Mouse (Mus musculus) heart, adult 11 months (tissue): Measurements from ENCODE around the gene Spata5.

Source experiments
- DNase-seq: peaks from one replicate; pipeline ENCODE4 v3.0.0; 2022

The Spata5 gene

GRCm38 (mm10) chr3:37419458-37419991 is at the start of gene Spata5:
Gene Spata5 (plus strand): TSS chr3:37419896.
- peak; percentile 100 for DNase-seq

GRCm38 (mm10) chr3:37370407-37370806 is 49.3 kb upstream of the Spata5 start:
- DNase-seq, result peak; percentile 96

DNA sequence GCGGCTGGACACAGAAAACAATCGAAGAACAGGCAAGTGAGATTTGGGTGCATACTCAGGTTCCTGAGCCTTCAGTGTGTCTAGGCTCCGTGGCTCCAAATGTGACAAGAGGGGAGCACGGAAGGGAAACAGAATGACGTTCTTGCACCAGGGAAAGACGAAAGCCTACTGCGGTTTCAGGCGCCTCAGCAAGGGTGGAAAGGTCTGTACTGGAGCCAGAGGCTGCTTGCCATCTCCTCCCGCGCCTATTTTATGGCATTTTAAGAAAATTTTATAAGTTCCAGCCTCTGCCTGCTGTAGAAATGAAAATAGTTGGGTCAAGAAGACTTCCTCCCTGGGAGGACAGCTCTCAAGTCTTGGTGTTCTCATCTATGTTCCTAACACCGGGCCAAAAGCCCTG is 46.0 kb upstream of the Spata5 start:
- no peak for DNase-seq

DNA sequence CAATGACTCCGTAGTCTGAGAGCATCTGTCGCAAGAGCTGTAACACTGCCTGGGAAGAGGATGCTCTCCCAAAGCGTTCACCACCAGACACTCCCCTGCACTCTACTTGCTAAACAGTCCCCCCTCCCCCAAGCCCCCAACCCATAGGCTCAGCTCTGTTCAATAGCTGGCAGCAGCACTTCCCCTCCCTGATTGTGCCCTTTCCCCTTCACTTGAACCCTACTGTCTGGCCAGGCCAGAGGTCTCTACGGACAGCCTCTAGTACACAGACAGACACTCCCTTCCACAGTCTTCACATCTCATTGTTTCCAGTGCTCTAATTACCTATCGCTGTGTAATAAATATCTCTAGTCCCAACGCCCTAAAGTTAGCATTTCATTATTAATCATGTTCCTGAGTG is 41.8 kb upstream of the Spata5 start:
- peak; percentile 78 for DNase-seq

DNA sequence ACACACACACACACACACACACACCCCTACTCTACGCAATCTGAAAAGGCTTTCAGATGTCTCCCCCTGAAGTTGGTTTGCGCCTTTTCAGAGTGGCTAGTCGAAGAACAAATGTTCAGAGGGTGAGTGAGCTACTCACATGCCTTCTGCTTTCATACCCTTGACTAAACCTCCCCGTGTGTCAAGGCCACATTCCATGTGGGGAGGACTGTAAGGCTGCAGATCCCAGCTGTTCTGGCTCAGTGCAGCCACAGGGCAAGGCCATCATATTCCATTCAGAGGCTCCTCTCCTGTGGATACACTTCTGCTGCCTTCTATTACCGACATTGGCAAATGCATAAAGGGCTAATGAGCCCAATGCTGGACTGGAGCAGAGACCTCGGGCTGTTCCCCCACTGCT is 41.3 kb upstream of the Spata5 start:
- DNase-seq, result peak; percentile 95

- DNase-seq, result peak; percentile 88
Observed at GRCm38 (mm10) chr3:37379201-37379600, 40.5 kb upstream of the Spata5 start.

GRCm38 (mm10) chr3:37379930-37380881 is 39.5 kb upstream of the Spata5 start:
- DNase-seq, result peak; percentile 98

- peak; percentile 90 for DNase-seq
Observed at GRCm38 (mm10) chr3:37381457-37381856, 38.2 kb upstream of the Spata5 start.

DNA sequence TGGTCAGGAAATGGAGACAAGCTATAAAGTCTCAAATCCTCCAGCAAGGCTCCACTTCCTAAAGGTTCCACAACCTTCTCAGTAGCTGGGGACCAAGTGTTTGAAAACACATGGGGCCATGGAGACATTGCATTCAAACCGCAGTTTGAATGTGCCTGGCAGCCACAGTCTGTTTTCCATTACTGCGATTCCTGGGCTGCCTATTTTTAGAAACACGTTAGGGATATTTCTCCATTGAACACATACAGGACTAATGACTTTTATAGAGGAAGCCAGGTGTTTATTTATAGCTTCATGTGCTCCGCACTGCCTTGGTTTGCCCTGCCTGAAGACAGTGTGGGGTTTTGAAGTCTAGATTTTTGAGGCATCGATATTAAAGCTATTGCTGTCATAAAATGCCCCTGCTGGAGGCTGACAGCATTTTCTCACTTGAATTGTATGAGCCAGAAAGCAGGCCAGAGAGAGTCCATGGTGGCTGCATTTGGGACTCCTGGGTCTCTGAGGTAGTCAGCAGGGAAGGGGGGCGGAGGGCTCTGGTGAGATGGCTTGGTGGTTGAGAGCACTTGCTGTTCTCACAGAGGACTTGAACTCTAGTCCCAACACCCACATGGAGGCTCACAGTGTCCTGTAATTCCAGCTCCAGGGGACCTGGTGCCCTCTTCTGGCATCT is 36.5 kb upstream of the Spata5 start:
- DNase-seq, result peak; percentile 93

DNA sequence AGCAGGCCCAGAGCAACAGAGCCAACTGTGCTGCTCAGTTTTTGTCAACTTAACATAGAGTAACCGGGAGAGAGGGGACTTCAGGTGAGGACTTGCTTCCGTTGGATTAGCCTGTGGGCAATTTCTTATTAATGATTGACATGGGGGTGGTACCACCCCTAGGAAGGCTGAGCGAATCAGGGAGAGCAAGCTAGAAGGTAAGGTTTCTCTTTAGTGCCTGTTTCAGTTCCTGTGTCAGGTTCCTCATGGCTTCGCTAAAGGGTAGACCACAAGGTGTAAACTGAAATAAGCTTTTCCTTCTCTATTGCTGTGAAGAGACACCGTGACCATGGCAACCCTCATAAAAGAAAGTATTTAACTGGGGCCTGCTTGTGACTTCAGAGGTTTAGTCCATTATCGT is 32.4 kb upstream of the Spata5 start:
- DNase-seq, result peak; percentile 86

- DNase-seq, result peak; percentile 39
Observed at GRCm38 (mm10) chr3:37396930-37397608, 22.6 kb upstream of the Spata5 start.

GRCm38 (mm10) chr3:37397646-37398045 is 22.1 kb upstream of the Spata5 start:
- DNase-seq, result peak; percentile 90

GRCm38 (mm10) chr3:37398661-37399395 is 20.9 kb upstream of the Spata5 start:
- DNase-seq, result peak; percentile 99

- DNase-seq, result peak; percentile 97
Observed at GRCm38 (mm10) chr3:37401729-37402610, 17.7 kb upstream of the Spata5 start.

DNA sequence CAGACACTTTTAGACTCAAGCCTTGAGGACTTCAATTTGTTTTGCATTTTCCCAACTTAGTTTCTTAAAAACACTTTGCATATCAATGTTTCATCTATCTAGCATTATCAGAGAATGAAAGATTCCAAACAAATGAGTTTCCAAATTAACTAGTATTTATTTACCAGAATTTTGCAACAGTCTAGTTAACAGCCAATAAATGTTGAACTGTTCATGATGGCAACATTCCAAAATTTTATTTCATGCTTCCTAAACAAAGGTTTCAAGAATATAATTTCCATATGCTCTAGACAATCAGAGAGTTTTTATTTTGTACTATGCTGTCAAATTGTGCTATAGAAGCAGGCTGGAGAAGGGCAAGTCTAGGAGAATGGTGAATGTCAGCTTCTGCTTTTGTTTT is 12.1 kb upstream of the Spata5 start:
- DNase-seq, result no peak

DNA sequence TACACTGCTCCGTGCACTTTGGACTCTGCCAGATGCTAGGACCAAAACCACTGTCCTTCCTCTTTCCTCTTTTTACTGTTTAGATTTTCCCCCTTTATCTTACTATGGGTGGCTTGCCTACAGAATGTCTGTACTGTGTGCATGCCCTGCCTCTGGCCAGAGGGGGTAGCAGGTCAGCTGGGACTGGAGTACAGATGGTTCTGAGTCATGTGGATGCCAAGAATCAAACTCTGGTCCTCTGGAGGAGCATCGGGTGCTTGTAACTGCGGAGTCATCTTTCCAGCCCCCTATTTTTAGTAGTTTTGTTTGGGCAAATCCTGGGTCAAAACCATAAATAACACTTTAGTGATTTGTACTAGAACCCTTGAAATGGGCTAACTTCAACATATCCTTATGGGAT is 6.2 kb upstream of the Spata5 start:
- no peak for DNase-seq

- peak; percentile 94 for DNase-seq
Observed at GRCm38 (mm10) chr3:37414413-37414960, 5.2 kb upstream of the Spata5 start.

GRCm38 (mm10) chr3:37418341-37418740 is 1.4 kb upstream of the Spata5 start:
- DNase-seq, result no peak

DNA sequence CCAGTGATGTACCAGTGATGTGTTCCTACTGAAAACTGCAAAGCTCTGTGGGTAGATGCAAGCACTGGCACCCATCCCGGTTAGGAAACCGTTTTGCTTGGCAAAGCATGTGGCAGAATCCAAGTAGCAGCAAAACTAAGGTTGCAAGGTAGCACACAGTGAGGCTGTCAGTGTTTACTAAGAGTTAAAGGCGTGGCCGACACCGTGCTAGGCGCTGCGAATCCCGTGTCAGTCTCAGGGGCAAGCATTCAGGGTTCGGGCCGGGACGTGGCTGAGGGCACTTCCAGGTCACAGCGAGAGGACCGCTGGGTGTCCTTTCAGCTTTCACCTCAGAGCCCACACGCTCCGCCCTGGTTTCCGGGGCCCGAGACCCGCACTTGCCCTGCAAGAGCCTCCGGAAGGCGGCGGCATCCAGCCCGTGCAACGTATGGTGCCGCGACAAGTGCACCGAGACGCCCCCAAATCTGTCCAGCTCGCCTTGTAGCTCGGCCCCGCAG is 687 bp upstream of the Spata5 start:
- DNase-seq, result no peak

GRCm38 (mm10) chr3:37420072-37420471 is 376 bp downstream of the Spata5 start, which contains the start of gene Nudt6:
Gene Nudt6 (minus strand): TSS chr3:37420211.
- peak; percentile 99 for DNase-seq

- DNase-seq, result no peak
Observed at GRCm38 (mm10) chr3:37420641-37421040, 945 bp downstream of the Spata5 start.
